Mouse (Mus musculus): Measurements from ENCODE around the gene Stxbp4. TPM values are rescaled to one million over a fixed set of nuclear protein-coding genes. Genes with fewer than 3 reads are reported as not detected.

The Stxbp4 gene
- polyA plus RNA-seq, 1 experiment from 2014 or later: 28.5 TPM

DNA sequence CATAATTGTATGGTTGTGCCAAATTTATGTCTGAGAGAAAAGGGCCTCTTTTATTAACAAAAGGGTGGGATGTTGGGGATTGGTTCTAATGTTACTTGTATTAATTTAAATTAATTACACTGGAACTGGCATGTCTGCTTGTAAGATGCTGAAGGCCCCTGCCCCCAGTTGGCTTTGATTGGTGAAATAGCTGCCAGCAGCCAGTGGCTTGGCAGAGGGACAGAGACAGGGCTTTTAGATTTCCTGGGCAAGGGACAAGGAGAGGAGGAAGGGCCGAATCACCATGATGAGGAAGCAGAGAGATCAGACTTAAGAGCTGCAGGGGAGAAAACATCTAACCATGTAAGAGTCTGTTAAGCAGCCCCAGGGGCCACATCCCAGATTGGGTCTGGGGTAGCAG is 46.9 kb downstream of the Stxbp4 start:
- no peak overlapping the region for H3K27ac ChIP-seq
- no peak overlapping the region for H3K4me3 ChIP-seq (replicated peaks)
- no peaks in the 10 kb centered on the region for H3K27me3 ChIP-seq
- ATAC-seq: no peak
- no peak overlapping the region for H3K4me2 ChIP-seq (replicated peaks)
- no peak overlapping the region for H3K9ac ChIP-seq (replicated peaks)
- no peaks in the 10 kb centered on the region for H3K9me3 ChIP-seq
- H3K36me3 ChIP-seq: peaks cover 47% of the 10 kb centered on the region
- 85% methylated on average over 1 of the region's 1 CpGs for WGBS
- H3K4me1 ChIP-seq (replicated peaks): no peaks in the 10 kb centered on the region

DNA sequence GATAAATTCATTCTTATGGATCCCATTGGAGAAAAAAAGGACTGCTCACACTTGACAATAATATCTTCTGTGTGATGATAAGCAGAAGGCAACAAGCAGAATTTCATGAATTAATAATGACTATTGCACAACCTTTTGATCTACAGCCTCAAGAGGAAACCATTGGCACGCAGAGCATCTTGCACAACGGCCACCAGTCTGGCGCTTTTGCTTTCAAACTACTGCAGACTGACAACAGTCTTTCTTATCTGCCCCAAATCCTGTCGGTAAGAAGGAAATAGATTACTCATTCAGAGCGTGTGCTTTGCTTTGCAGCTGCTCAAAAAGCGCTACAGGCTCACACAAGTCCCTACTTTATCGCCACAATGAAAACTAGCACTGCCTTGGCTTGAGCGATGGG is 51.7 kb downstream of the Stxbp4 start:
- ATAC-seq: no peak
- Histone ChIP-seq H3K27ac (no peak overlapping the region), H3K4me1 (replicated peaks) (no peaks in the 10 kb centered on the region), H3K4me3 (replicated peaks) (no peak overlapping the region), H3K36me3 (peaks cover 35% of the 10 kb centered on the region), H3K9me3 (no peaks in the 10 kb centered on the region), H3K9ac (replicated peaks) (no peak overlapping the region), H3K27me3 (no peaks in the 10 kb centered on the region), H3K4me2 (replicated peaks) (no peak overlapping the region)
- WGBS: 89% methylated on average over 8 of the region's 8 CpGs

DNA sequence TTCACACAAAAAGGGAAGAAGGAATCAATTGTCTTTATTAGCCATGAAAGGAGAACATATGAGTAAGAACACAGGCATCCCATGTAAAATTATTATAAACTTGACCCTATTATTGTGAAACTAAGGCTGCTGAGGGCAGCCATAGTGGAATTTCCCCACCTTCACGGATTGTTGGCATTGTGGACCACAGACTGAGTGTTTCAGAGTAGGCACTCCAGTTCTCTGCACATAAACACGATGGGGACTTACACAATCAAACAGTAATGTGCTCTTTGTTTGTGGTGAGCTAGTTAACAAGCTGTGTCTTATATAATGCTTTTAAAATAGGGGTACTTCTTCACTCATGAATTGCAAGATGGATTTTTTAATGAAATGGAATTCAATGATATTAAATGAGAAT is 52.1 kb downstream of the Stxbp4 start:
- Histone ChIP-seq H3K4me1 (replicated peaks) (no peaks in the 10 kb centered on the region), H3K4me2 (replicated peaks) (no peak overlapping the region), H3K9ac (replicated peaks) (no peak overlapping the region), H3K27ac (no peak overlapping the region), H3K36me3 (peaks cover 31% of the 10 kb centered on the region), H3K9me3 (no peaks in the 10 kb centered on the region), H3K27me3 (no peaks in the 10 kb centered on the region), H3K4me3 (replicated peaks) (no peak overlapping the region)
- ATAC-seq: no peak
- 89% methylated on average over 2 of the region's 2 CpGs for WGBS

DNA sequence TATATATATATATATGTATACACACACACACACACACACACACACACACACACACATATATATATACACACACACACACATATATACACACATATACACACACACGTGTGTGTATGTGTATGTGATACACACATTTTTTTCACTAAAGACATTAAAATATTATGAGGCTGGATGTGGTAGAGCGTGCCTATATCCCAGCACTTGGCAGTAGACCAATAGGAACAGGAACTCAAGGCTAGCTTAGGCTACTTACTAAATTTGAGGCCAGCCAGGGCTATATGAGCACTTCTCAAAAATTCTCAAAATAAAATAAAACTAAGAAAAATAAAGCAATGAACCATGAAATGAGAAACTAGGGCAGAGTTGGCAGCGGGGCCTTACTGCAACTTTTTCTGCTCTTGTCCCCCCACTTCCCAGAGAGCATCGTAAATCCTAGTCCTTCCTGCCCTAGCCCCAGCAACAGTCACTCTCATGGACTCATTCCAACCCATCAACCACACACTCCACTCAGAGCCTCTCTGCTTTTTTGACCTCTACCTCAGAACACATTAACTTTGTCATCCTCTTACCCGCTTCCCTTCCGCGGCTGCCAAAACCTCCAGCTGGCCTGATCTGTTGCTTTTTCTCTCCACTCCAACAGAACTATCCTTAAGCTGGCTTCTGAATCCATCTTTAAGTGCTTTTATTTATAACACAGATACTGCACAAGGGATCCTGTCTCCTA is 60.7 kb downstream of the Stxbp4 start:
- Histone ChIP-seq H3K4me3 (replicated peaks) (no peak overlapping the region), H3K9ac (replicated peaks) (no peak overlapping the region), H3K4me1 (replicated peaks) (no peaks in the 10 kb centered on the region), H3K36me3 (peaks cover 21% of the 10 kb centered on the region), H3K27me3 (no peaks in the 10 kb centered on the region), H3K4me2 (replicated peaks) (no peak overlapping the region), H3K27ac (no peak overlapping the region), H3K9me3 (no peaks in the 10 kb centered on the region)
- WGBS: 93% methylated on average over 7 of the region's 7 CpGs
- no peak for ATAC-seq

DNA sequence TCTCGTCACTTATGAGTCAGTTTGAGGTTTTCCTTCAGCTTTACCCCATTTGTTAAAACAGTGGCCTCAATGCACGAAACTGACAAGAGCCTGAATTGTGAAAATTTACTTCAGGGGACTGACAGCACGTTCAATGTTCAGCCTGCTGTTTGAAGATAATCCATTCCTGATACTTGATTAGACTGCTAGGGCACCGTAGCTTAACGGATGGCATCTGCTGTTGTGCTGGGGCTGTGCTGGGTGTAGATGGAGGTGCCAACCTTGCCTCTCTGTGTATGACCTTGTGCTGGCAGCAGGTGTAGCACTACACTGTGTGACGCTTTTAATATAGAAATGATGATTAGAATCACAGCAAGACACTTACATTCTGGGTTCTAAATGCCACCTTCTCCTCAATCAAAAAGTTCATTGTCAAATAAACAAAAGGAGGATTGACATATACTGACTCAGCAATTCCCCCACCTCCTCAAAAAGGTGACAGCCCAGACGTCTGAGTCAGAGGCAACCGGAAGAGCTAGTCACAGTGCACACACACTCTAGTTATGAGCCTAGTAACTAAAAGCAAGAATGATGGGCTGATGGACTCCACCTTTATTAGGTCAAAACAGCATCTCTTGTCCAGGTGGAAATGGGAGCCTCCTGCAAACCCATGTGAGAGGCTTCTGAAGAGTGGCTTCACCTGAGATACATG is 61.5 kb downstream of the Stxbp4 start:
- no peak for ATAC-seq
- WGBS: 89% methylated on average over 8 of the region's 8 CpGs
- no peak overlapping the region for H3K4me2 ChIP-seq (replicated peaks)

DNA sequence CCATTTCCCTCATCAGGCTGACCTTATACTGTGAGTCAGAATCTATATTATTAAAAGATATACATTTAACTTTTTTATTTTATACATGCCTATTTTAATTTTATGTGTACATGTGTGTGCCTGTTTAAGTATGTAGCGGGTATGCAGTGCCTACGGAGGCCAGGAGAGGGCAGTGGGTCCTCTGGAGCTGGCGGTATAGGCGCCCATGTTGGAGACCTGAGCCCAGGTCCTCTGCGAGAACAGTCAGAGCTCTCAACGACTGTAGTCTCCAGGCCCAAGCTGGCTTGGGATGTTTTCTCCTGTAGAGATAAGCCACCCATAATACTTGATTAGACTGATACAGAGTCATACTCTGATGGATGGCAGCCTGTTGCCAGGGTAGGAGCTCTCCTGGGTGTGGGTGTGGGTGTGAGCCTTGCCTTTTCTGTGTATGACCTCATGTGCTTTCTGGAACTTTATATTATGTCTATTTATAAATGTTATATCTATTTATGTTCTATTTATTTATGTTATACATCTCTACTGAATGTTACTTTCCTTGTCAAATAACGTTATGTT is 62.3 kb downstream of the Stxbp4 start:
- Histone ChIP-seq H3K4me1 (replicated peaks) (no peaks in the 10 kb centered on the region), H3K9me3 (no peaks in the 10 kb centered on the region), H3K9ac (replicated peaks) (no peak overlapping the region), H3K27me3 (no peaks in the 10 kb centered on the region), H3K4me2 (replicated peaks) (no peak overlapping the region), H3K27ac (no peak overlapping the region), H3K36me3 (peaks cover 22% of the 10 kb centered on the region), H3K4me3 (replicated peaks) (no peak overlapping the region)
- 94% methylated on average over 7 of the region's 7 CpGs for whole genome bisulfite sequencing
- no peak for ATAC-seq

More for the DNA sequence above, 61.5 kb downstream of the Stxbp4 start:
- Histone ChIP-seq H3K27me3 (no peaks in the 10 kb centered on the region), H3K9me3 (no peaks in the 10 kb centered on the region), H3K36me3 (peaks cover 22% of the 10 kb centered on the region), H3K27ac (no peak overlapping the region), H3K4me3 (replicated peaks) (no peak overlapping the region), H3K9ac (replicated peaks) (no peak overlapping the region), H3K4me1 (replicated peaks) (no peaks in the 10 kb centered on the region)

DNA sequence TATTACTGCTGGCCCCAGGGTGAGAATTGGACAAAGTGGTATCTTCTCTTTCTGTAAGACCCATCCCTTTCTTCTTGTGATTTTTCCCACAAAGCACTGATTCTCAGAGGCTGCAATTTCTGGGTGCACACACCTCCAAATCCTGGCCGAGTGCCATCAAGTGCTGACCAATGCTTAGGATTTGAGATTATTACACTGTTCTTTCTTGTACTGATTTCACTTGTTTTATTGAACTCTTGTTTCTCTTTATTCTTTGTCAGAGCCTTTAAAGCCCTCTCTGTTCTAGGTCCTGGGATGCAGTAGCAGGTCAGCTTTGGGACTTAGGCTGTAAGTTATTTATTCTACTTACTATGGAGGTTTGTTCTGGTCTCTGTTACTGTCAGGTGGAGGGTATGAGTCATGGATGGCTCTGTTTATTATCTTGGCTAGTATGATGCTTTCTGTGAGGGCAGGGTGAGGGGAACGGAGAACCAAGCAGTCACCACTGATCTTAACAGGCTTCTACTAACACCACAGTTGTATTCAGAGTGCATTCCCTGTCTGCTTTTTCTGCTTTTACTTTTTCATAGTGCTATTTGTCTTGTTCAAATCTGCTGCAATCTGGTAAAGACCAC is 67.1 kb downstream of the Stxbp4 start:
- H3K9me3 ChIP-seq: no peaks in the 10 kb centered on the region
- H3K4me1 ChIP-seq (replicated peaks): no peaks in the 10 kb centered on the region
- no peaks in the 10 kb centered on the region for H3K27me3 ChIP-seq
- no peak overlapping the region for H3K4me2 ChIP-seq (replicated peaks)
- no peak overlapping the region for H3K4me3 ChIP-seq (replicated peaks)
- 87% methylated on average over 2 of the region's 2 CpGs for WGBS
- no peak overlapping the region for H3K9ac ChIP-seq (replicated peaks)
- peaks cover 27% of the 10 kb centered on the region for H3K36me3 ChIP-seq
- ATAC-seq: no peak
- no peak overlapping the region for H3K27ac ChIP-seq

DNA sequence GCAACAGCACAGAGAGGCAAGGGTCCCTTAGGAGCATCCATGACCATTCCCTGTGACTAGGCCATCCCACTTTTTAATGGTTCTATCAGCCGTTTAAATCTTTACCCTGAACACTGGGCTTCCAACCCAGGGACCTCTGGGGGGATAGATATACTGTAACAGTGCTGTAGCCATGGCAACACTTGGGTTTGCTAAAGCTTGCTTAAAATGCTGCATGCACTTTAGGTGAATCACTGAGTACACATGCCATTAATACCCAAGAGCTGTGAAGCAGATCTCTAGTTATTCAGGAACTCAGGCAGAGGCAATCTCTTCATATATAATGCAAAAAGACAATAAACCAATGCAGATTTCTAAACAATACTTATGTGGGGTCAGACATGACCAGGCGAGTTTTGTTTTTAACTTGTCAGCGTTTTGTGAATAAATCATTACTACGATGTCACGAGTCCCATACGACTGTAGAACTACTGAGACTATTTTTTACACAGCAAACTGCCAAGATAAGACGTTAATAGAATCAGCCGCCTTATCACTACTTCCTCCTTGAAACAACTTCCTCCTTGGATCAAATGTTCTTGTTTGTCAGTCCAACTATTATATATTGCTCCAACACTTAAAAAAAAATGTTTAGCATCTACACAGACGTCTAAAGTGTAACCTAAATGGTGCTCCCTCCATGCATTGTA is 79.4 kb downstream of the Stxbp4 start:
- 82% methylated on average over 9 of the region's 9 CpGs for WGBS
- Histone ChIP-seq H3K27me3 (peaks cover 18% of the 10 kb centered on the region), H3K9me3 (no peaks in the 10 kb centered on the region), H3K4me3 (replicated peaks) (no peak overlapping the region), H3K4me1 (replicated peaks) (0 out of 2 replicates have a peak, but pooled peaks cover 4% of the 10 kb centered on the region), H3K4me2 (replicated peaks) (no peak overlapping the region), H3K36me3 (peaks cover 7% of the 10 kb centered on the region), H3K9ac (replicated peaks) (no peak overlapping the region), H3K27ac (peak overlapping the region; percentile 19; the same call in 1 of the 2 replicates)
- peak; percentile 62 for ATAC-seq

DNA sequence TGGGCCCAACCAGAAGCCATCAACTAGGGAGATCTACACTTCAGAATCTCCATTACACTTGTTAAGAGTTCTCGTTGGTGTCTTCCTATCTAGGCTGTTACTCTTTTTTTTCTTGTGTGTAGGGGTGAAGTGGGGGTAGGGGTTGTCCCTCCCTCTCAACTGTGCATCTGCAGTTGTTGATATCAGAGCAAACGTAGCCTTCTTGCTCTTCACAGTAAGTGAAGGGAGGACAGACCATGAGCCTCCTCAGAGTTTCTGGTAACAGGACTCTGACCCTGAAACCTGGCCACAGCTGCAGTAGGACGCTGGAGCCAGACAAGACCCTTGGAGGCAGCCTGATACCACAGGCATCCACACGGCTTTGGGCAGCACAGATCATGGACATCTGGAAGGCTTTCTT is 81.4 kb downstream of the Stxbp4 start:
- peaks cover 22% of the 10 kb centered on the region for H3K4me1 ChIP-seq (replicated peaks)
- H3K27me3 ChIP-seq: peaks cover 21% of the 10 kb centered on the region
- peaks cover 5% of the 10 kb centered on the region for H3K36me3 ChIP-seq
- H3K27ac ChIP-seq: no peak overlapping the region
- H3K9me3 ChIP-seq: no peaks in the 10 kb centered on the region
- H3K9ac ChIP-seq (replicated peaks): no peak overlapping the region
- no peak overlapping the region for H3K4me2 ChIP-seq (replicated peaks)
- H3K4me3 ChIP-seq (replicated peaks): no peak overlapping the region
- WGBS: 81% methylated on average over 4 of the region's 4 CpGs
- no peak for ATAC-seq

DNA sequence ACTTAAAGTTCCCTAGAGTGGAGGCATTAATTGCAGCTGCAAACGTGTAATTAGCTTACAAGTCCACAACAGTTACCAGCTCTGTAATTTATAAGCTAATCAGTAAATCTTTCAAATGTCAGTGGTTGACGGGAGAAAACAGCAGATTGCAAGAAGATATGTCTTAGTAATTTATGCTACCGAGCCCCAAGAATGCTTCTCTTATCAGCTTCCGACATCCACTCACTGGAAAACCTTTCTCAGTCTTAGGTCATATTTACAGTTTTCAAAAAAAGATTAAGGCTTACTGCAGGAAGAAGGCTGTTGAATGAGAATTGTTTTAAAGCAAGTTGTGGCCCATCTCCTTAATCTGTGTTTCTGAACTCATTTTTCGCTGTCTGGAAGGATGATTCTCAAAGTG is 83.9 kb downstream of the Stxbp4 start:
- Histone ChIP-seq H3K4me3 (replicated peaks) (no peak overlapping the region), H3K27me3 (peaks cover 41% of the 10 kb centered on the region), H3K4me2 (replicated peaks) (no peak overlapping the region), H3K9me3 (no peaks in the 10 kb centered on the region), H3K36me3 (no peaks in the 10 kb centered on the region), H3K9ac (replicated peaks) (no peak overlapping the region), H3K27ac (no peak overlapping the region), H3K4me1 (replicated peaks) (peaks cover 27% of the 10 kb centered on the region)
- WGBS: 75% methylated on average over 5 of the region's 5 CpGs
- ATAC-seq: no peak

DNA sequence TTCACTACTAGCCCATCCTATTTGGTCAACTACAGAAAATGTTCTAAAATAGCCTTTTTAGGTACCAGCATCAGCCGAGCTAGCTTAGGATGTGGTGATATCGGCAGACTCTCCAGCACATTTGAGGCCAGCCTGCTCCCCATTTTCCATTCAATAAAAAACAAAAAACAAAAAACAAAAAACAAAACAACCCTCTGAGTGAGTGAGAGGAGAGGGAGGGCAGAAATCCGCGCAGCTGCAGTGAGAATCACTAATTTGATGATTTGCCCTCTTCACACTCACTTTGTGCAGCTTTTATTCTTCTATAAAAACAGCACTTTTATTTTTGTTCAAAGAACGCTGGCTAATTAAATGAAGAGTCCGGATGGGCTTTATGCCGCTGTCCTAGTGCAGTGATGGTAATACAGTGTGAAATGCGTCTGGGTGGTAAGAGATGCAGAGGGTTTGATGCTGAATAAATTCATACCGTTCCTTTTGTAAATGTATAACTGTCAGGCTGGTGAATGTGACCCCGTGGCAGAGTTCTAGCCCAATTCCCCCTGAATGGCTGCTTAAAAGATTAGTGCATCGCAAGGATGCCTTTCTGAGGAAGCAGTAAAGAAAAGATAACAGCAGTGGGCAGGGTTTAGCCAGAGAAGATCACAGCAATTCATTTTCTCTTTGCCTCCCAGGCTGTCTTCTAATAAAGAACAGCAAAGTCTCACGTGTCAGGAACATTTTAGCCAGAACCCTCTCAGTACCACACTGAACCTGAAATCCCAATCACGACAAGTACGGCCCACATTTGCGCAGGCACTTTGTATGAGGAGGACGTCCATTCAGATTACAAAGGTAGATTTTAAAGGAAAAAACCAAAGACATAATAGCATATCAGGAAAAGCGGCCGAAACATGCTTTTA is 85.3 kb downstream of the Stxbp4 start:
- H3K27ac ChIP-seq: peak overlapping the region; percentile 35
- H3K27me3 ChIP-seq: peaks cover 41% of the 10 kb centered on the region
- no peak overlapping the region; the same call in 1 of the 2 replicates for H3K4me3 ChIP-seq (replicated peaks)
- WGBS: 17% methylated on average over 18 of the region's 18 CpGs
- peak overlapping the region; percentile 24 for H3K4me2 ChIP-seq (replicated peaks)
- peaks cover 35% of the 10 kb centered on the region for H3K4me1 ChIP-seq (replicated peaks)
- ATAC-seq: peak; percentile 67
- 0 out of 2 replicates have a peak overlapping the region, but pooled peaks have one; percentile 10 for H3K9ac ChIP-seq (replicated peaks)
- H3K9me3 ChIP-seq: no peaks in the 10 kb centered on the region
- no peaks in the 10 kb centered on the region for H3K36me3 ChIP-seq

Measured in midbrain, embryonic 13.5 days (tissue).